Mouse (Mus musculus) forebrain, embryonic 16.5 days (tissue): ENCODE measurements at regions not wholly inside any gene's neighbourhood (a gene's known extent, or its start where the extent isn't known, plus 50 kb on each side); places are given as distances from the start of the nearest gene placed in this dataset.
A peak's percentile ranks its signal among the peaks of the same experiment; 100 is the strongest.

ENCODE experiments used
- ATAC-seq: fragments of 200-750 bp; cut with Nextera tagmentation; 2 replicates; pipeline ENCODE4 v1.8.0; 2017; ENCODE audit warnings: mild to moderate bottlenecking, moderate library complexity
- H3K27ac ChIP-seq: fragments of 300-500 bp; sonication (generic); 2 replicates; pipeline ENCODE4 v1.5.1; 2014; ENCODE audit warnings: low read length, control low read depth
- H3K27me3 ChIP-seq: fragments of 300-500 bp; sonication (generic); replicated peaks from 2 replicates; pipeline ENCODE4 v1.6.1; 2014; ENCODE audit warnings: low read length; ENCODE audit not compliant: control insufficient read depth, insufficient read depth
- H3K36me3 ChIP-seq: fragments of 300-500 bp; sonication (generic); 2 replicates; pipeline ENCODE4 v1.6.1; 2014; ENCODE audit not compliant: control insufficient read depth, insufficient read depth
- H3K4me1 ChIP-seq: fragments of 300-500 bp; sonication (generic); replicated peaks from 2 replicates; pipeline ENCODE4 v1.6.1; 2014; ENCODE audit warnings: low read length; ENCODE audit not compliant: control insufficient read depth, insufficient read depth
- H3K4me2 ChIP-seq: fragments of 300-500 bp; sonication (generic); 2 replicates; pipeline ENCODE4 v1.6.1; 2014; ENCODE audit warnings: mild to moderate bottlenecking, low read length, control low read depth
- H3K4me3 ChIP-seq: fragments of 300-500 bp; sonication (generic); replicated peaks from 2 replicates; pipeline ENCODE4 v1.5.1; 2014; ENCODE audit warnings: mild to moderate bottlenecking, low read length, control low read depth
- H3K9ac ChIP-seq: fragments of 300-500 bp; sonication (generic); replicated peaks from 2 replicates; pipeline ENCODE4 v1.6.1; 2014; ENCODE audit warnings: low read depth, low read length, control low read depth
- H3K9me3 ChIP-seq: fragments of 300-500 bp; sonication (generic); 2 replicates; pipeline ENCODE4 v1.6.1; 2016; ENCODE audit warnings: low read length; ENCODE audit not compliant: control insufficient read depth
- WGBS: fragments of 180-500 bp; shearing (Covaris S2); extraction: QIAGEN DNeasy Blood & Tissue Kit; methylation state at CpG from one replicate; pipeline ENCODE4 v1.1.7; 2014; 5-methylcytosine and 5-hydroxymethylcytosine counted together

GRCm38 (mm10) chr13:88088259-88088658 lies 733.0 kb upstream of the Edil3 start:
- H3K4me2 ChIP-seq = no peak overlapping the region
- ATAC-seq = peak; percentile 52
- no peaks in the 10 kb centered on the region for H3K4me1 ChIP-seq
- 3% methylated on average over 2 of the region's 2 CpGs for WGBS
- no peak overlapping the region for H3K27ac ChIP-seq
- no peak overlapping the region for H3K4me3 ChIP-seq
- no peak overlapping the region for H3K9ac ChIP-seq
- H3K27me3 ChIP-seq = no peaks in the 10 kb centered on the region
- no peaks in the 10 kb centered on the region for H3K9me3 ChIP-seq
- no peaks in the 10 kb centered on the region for H3K36me3 ChIP-seq
